Mouse (Mus musculus) intestine, embryonic 15.5 days (tissue): ENCODE measurements around the gene Rnf169. TPM values are rescaled to one million over a fixed set of nuclear protein-coding genes. Genes with fewer than 3 reads are reported as not detected.
"Not testable (repeated sequence)": the region's sequence is repeated elsewhere in the genome, so short reads cannot be mapped to it uniquely, and the experiment has no call there.

Experiments
- ATAC-seq: fragments of 200-750 bp; cut with Nextera tagmentation; 2 replicates; pipeline ENCODE4 v1.8.0; 2017; ENCODE audit warnings: moderate TSS enrichment, moderate library complexity
- H3K27ac ChIP-seq: fragments of 300-500 bp; sonication (generic); 2 replicates; pipeline ENCODE4 v1.5.1; 2015; ENCODE audit warnings: mild to moderate bottlenecking, inconsistent platforms
- H3K27me3 ChIP-seq: fragments of 300-500 bp; sonication (generic); replicated peaks from 2 replicates; pipeline ENCODE4 v1.6.1; 2015; ENCODE audit warnings: inconsistent platforms
- H3K36me3 ChIP-seq: fragments of 300-500 bp; sonication (generic); 2 replicates; pipeline ENCODE4 v1.6.1; 2015; ENCODE audit warnings: inconsistent platforms
- H3K4me1 ChIP-seq: fragments of 300-500 bp; sonication (generic); replicated peaks from 2 replicates; pipeline ENCODE4 v1.6.1; 2015; ENCODE audit warnings: inconsistent platforms
- H3K4me2 ChIP-seq: fragments of 300-500 bp; sonication (generic); replicated peaks from 2 replicates; pipeline ENCODE4 v1.6.1; 2015; ENCODE audit warnings: mild to moderate bottlenecking, inconsistent platforms
- H3K4me3 ChIP-seq: fragments of 300-500 bp; sonication (generic); replicated peaks from 2 replicates; pipeline ENCODE4 v1.5.1; 2015; ENCODE audit warnings: inconsistent platforms
- H3K9ac ChIP-seq: fragments of 300-500 bp; sonication (generic); 2 replicates; pipeline ENCODE4 v1.6.1; 2015; ENCODE audit warnings: inconsistent platforms
- H3K9me3 ChIP-seq: fragments of 300-500 bp; sonication (generic); 2 replicates; pipeline ENCODE4 v1.6.1; 2016; ENCODE audit warnings: inconsistent platforms
- WGBS: fragments of 180-500 bp; shearing (Covaris S2); methylation state at CpG from one replicate; pipeline ENCODE4 v1.1.7; 2015; 5-methylcytosine and 5-hydroxymethylcytosine counted together
- polyA plus RNA-seq: library from polyadenylated mRNA; unstranded; fragments of >200 nt; fragmentation: Nextera tagmentation; extraction: Ambion mirVana; gene quantifications from 2 replicates; pipeline ENCODE4 v1.2.1, GENCODE M21; 2015

The Rnf169 gene
- polyA plus RNA-seq, 1 experiment from 2014 or later = 3.9 TPM

DNA sequence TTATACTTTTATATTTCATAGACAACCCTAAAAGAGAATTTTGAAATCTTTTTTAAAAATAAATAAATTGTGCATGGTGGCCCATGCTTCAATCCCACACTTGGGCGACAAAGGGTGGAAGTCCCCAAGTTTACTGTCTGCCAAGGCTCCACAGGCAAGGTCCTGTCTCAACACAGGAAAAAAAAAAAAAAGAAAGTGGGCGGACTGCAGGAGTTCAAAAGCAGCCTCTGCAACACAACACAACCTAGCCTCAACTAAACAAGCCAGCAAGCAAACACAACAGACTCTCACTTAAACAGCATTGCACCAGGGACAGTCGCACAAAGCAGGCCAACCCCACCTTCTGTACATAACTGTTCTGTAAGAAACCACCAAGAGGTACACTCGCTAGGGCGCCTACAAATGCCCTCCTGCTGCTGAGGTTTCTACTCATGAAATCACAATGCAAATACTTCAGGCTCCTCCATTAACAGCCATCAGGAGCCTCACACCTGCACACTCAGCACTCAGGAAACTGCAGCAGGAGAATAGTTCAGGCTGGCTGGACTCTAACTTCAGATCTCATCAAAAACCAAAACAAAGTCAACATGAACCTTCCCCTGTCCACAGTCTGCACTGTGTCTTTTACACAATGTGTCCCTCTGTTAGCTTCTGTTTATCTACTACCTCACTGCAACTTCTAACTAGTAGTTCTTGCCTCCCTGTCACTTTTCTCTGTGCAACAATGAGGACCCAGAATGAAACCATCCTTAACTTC is 4.3 kb downstream of the Rnf169 start:
- WGBS = 75% methylated on average over 5 of the region's 5 CpGs
- Histone ChIP-seq H3K4me3 (no peak overlapping the region), H3K4me2 (no peak overlapping the region), H3K36me3 (no peaks in the 10 kb centered on the region), H3K9me3 (no peaks in the 10 kb centered on the region), H3K27ac (no peak overlapping the region), H3K27me3 (no peaks in the 10 kb centered on the region), H3K9ac (no peak overlapping the region), H3K4me1 (peaks cover 15% of the 10 kb centered on the region)
- no peak for ATAC-seq

DNA sequence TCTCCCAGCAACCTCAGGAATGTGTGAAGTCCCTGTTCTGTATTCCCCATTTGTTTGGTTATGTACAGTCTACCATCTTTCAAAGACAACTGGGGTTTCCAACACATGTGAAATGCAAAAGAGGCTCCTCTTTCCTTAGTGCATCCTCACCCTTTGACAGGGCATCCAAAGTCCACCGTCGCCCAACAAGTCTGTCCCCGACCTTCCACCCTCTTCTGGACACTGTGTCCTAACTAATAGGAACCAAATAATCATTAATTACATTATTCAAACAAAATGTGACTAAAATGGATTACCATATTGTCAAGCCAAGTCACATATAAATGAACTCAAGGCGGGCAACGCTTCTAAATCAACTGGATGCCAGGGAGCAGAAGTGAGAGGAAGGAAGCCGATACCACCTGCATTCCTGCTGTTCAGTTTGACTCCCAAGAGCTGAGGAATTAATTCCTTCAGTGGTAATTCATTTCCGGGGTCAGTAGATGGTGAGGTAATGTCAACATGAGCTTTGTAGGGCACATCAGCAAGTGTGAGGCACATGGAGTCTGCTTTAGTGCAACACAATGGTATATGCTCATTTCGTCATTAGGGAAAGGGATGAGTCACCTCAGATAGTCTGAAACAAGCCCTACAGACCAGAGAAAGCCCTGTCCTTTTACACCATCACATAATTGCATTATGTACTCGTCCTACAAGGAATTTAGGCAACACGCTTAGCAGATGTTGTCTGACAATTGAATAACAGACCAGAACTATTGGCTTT is 5.9 kb downstream of the Rnf169 start:
- no peak overlapping the region for H3K4me3 ChIP-seq
- ATAC-seq = 0 out of 2 replicates have a peak, but pooled peaks have one; percentile 28
- no peak overlapping the region for H3K4me2 ChIP-seq
- H3K27me3 ChIP-seq = no peaks in the 10 kb centered on the region
- H3K36me3 ChIP-seq = no peaks in the 10 kb centered on the region
- no peaks in the 10 kb centered on the region for H3K9me3 ChIP-seq
- H3K4me1 ChIP-seq = peaks cover 10% of the 10 kb centered on the region
- 64% methylated on average over 10 of the region's 10 CpGs for WGBS
- no peak overlapping the region for H3K27ac ChIP-seq
- no peak overlapping the region for H3K9ac ChIP-seq

- not testable (repeated sequence) for ATAC-seq, H3K27ac ChIP-seq, H3K4me2 ChIP-seq, H3K4me1 ChIP-seq, H3K4me3 ChIP-seq, H3K9ac ChIP-seq, H3K27me3 ChIP-seq, H3K9me3 ChIP-seq, H3K36me3 ChIP-seq
- 82% methylated on average over 3 of the region's 3 CpGs for WGBS
These were observed 7.3 kb downstream of the Rnf169 start for GRCm38 (mm10) chr7:99972912-99973311.

DNA sequence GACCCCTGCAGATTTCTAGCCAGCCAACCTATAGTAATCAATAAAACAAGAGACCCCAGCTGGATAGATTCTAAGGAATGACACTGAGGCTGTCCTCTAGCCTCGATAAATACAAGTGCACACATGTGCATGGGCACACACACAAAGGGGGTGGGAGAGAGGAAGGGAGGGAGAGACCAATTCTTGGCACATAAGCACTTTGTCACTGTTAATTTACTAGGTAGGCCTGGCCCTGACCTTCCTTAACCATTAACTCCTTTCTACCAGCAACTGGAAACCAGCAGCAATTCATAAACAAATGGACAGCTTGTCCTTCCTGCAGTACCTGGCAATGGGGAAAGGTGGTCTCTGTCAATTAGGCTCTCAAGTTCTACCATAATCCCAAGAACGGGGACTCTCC is 8.3 kb downstream of the Rnf169 start:
- H3K4me3 ChIP-seq = no peak overlapping the region
- no peaks in the 10 kb centered on the region for H3K27me3 ChIP-seq
- no peaks in the 10 kb centered on the region for H3K36me3 ChIP-seq
- H3K4me2 ChIP-seq = no peak overlapping the region
- no peak for ATAC-seq
- H3K9ac ChIP-seq = no peak overlapping the region
- H3K27ac ChIP-seq = no peak overlapping the region
- H3K9me3 ChIP-seq = no peaks in the 10 kb centered on the region
- WGBS = 63% methylated on average over 2 of the region's 2 CpGs
- H3K4me1 ChIP-seq = peaks cover 4% of the 10 kb centered on the region

GRCm38 (mm10) chr7:99969151-99969550 is 11.1 kb downstream of the Rnf169 start:
- H3K9me3 ChIP-seq = no peaks in the 10 kb centered on the region
- WGBS = 58% methylated on average over 4 of the region's 4 CpGs
- H3K4me3 ChIP-seq = no peak overlapping the region
- H3K36me3 ChIP-seq = no peaks in the 10 kb centered on the region
- H3K9ac ChIP-seq = no peak overlapping the region
- no peaks in the 10 kb centered on the region for H3K27me3 ChIP-seq
- H3K4me1 ChIP-seq = peaks cover 18% of the 10 kb centered on the region
- H3K27ac ChIP-seq = no peak overlapping the region
- no peak for ATAC-seq
- no peak overlapping the region for H3K4me2 ChIP-seq

- Histone ChIP-seq H3K9ac (no peak overlapping the region), H3K27ac (peak overlapping the region; percentile 52; the same call in 1 of the 2 replicates), H3K27me3 (no peaks in the 10 kb centered on the region), H3K4me2 (0 out of 2 replicates have a peak overlapping the region, but pooled peaks have one; percentile 4), H3K4me3 (no peak overlapping the region), H3K4me1 (peaks cover 24% of the 10 kb centered on the region), H3K36me3 (no peaks in the 10 kb centered on the region), H3K9me3 (no peaks in the 10 kb centered on the region)
- 56% methylated on average over 9 of the region's 9 CpGs for WGBS
- 0 out of 2 replicates have a peak, but pooled peaks have one; percentile 29 for ATAC-seq
These were observed 14.1 kb downstream of the Rnf169 start for GRCm38 (mm10) chr7:99966011-99966721.

GRCm38 (mm10) chr7:99965020-99965841 is 15.0 kb downstream of the Rnf169 start:
- H3K36me3 ChIP-seq = no peaks in the 10 kb centered on the region
- H3K9me3 ChIP-seq = no peaks in the 10 kb centered on the region
- peaks cover 24% of the 10 kb centered on the region for H3K4me1 ChIP-seq
- peak overlapping the region; percentile 41 for H3K4me2 ChIP-seq
- no peaks in the 10 kb centered on the region for H3K27me3 ChIP-seq
- no peak overlapping the region for H3K9ac ChIP-seq
- WGBS = 23% methylated on average over 9 of the region's 9 CpGs
- no peak overlapping the region for H3K4me3 ChIP-seq
- peak overlapping the region; percentile 86 for H3K27ac ChIP-seq
- peak; percentile 69 for ATAC-seq

GRCm38 (mm10) chr7:99963237-99963860 is 16.9 kb downstream of the Rnf169 start:
- ATAC-seq = no peak
- no peak overlapping the region for H3K4me2 ChIP-seq
- H3K4me1 ChIP-seq = peaks cover 24% of the 10 kb centered on the region
- WGBS = 79% methylated on average over 3 of the region's 3 CpGs
- H3K4me3 ChIP-seq = no peak overlapping the region
- no peaks in the 10 kb centered on the region for H3K9me3 ChIP-seq
- H3K27ac ChIP-seq = no peak overlapping the region
- no peak overlapping the region for H3K9ac ChIP-seq
- no peaks in the 10 kb centered on the region for H3K27me3 ChIP-seq
- H3K36me3 ChIP-seq = no peaks in the 10 kb centered on the region

- Histone ChIP-seq H3K4me3 (no peak overlapping the region), H3K9me3 (no peaks in the 10 kb centered on the region), H3K4me2 (no peak overlapping the region), H3K27me3 (no peaks in the 10 kb centered on the region), H3K4me1 (peaks cover 24% of the 10 kb centered on the region), H3K9ac (no peak overlapping the region), H3K36me3 (no peaks in the 10 kb centered on the region), H3K27ac (no peak overlapping the region)
- 68% methylated on average over 8 of the region's 8 CpGs for WGBS
- ATAC-seq = no peak
These were observed 17.6 kb downstream of the Rnf169 start for GRCm38 (mm10) chr7:99962536-99963236.

DNA sequence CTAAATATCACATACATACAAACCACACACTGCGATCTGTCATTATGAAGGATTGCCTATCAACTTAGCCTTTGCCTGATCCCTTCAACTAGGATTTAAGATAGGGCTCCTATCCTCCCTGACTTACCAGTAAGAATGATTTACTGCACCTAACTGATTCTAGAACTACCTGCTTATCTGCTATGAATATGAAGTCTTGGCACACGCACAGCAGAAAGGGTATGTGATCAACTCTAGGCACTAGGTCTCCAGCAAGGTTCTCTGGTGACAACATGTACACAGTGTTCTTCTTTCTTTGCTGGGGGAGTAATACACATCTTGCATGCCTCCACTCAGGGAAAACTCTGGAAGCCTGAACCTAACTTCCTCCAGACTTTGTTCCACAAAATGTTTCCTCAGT is 18.7 kb downstream of the Rnf169 start:
- no peak overlapping the region for H3K4me2 ChIP-seq
- 82% methylated on average over 2 of the region's 2 CpGs for WGBS
- H3K9me3 ChIP-seq = no peaks in the 10 kb centered on the region
- no peaks in the 10 kb centered on the region for H3K36me3 ChIP-seq
- H3K9ac ChIP-seq = no peak overlapping the region
- H3K27me3 ChIP-seq = no peaks in the 10 kb centered on the region
- H3K27ac ChIP-seq = no peak overlapping the region
- ATAC-seq = no peak
- no peak overlapping the region for H3K4me3 ChIP-seq
- peaks cover 22% of the 10 kb centered on the region for H3K4me1 ChIP-seq

DNA sequence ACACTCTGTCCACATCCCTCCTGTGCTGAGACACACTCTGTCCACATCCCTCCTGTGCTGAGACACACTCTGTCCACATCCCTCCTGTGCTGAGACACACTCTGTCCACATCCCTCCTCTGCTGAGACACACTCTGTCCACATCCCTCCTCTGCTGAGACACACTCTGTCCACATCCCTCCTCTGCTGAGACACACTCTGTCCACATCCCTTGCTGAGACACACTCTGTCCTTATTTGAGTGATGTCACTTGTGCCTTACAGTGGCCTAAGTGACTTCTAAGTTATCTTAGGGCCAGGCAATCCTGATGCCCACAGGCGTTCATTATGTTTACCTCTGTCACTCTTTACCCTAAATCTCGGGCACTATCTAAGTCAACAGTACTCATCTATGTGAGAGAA is 19.7 kb downstream of the Rnf169 start:
- not testable (repeated sequence) for H3K4me3 ChIP-seq, H3K27me3 ChIP-seq, H3K9me3 ChIP-seq, H3K9ac ChIP-seq, H3K4me2 ChIP-seq, H3K27ac ChIP-seq, H3K36me3 ChIP-seq, ATAC-seq
- 33% methylated on average over 2 of the region's 2 CpGs for WGBS
- H3K4me1 ChIP-seq = peaks cover 16% of the 10 kb centered on the region
